Mouse (Mus musculus) forebrain, embryonic 14.5 days (tissue): ENCODE results near the gene Thbs3. TPM values are rescaled to one million over a fixed set of nuclear protein-coding genes. Genes with fewer than 3 reads are reported as not detected.

Experiments
- ATAC-seq: fragments of 200-750 bp; cut with Nextera tagmentation; 2 replicates; pipeline ENCODE4 v1.8.0; 2017; ENCODE audit warnings: mild to moderate bottlenecking, moderate library complexity
- DNase-seq: peaks from one replicate; pipeline ENCODE4 v3.0.0-alpha.2; 2015; ENCODE audit warnings: low spot score
- H3K27ac ChIP-seq: fragments of 300-500 bp; sonication (generic); 2 replicates; pipeline ENCODE4 v1.5.1; 2014; ENCODE audit warnings: low read depth, mild to moderate bottlenecking, control low read depth, low read length, moderate library complexity
- H3K27me3 ChIP-seq: fragments of 300-500 bp; sonication (generic); replicated peaks from 2 replicates; pipeline ENCODE4 v1.6.1; 2014; ENCODE audit warnings: low read length, control low read depth, mixed read lengths; ENCODE audit not compliant: control insufficient read depth, insufficient read depth
- H3K36me3 ChIP-seq: fragments of 300-500 bp; sonication (generic); 2 replicates; pipeline ENCODE4 v1.6.1; 2014; ENCODE audit warnings: low read length, control low read depth; ENCODE audit not compliant: control insufficient read depth, insufficient read depth
- H3K4me1 ChIP-seq: fragments of 300-500 bp; sonication (generic); 2 replicates; pipeline ENCODE4 v1.6.1; 2014; ENCODE audit warnings: antibody characterized with exemption, low read length, control low read depth; ENCODE audit not compliant: control insufficient read depth, insufficient read depth
- H3K4me2 ChIP-seq: fragments of 300-500 bp; sonication (generic); 2 replicates; pipeline ENCODE4 v1.6.1; 2014; ENCODE audit warnings: mild to moderate bottlenecking, control low read depth, low read length
- H3K4me3 ChIP-seq: fragments of 300-500 bp; sonication (generic); 2 replicates; pipeline ENCODE4 v1.5.1; 2014; ENCODE audit warnings: low read depth, low read length, control low read depth
- H3K9ac ChIP-seq: fragments of 300-500 bp; sonication (generic); 2 replicates; pipeline ENCODE4 v1.6.1; 2014; ENCODE audit warnings: mild to moderate bottlenecking, low read length, control low read depth, moderate library complexity
- H3K9me3 ChIP-seq: fragments of 300-500 bp; sonication (generic); replicated peaks from 2 replicates; pipeline ENCODE4 v1.6.1; 2016; ENCODE audit warnings: low read length, control low read depth, mixed read lengths; ENCODE audit not compliant: control insufficient read depth
- WGBS: fragments of 180-500 bp; shearing (Covaris S2); extraction: QIAGEN DNeasy Blood & Tissue Kit; methylation state at CpG from one replicate; pipeline ENCODE4 v1.1.7; 2014; 5-methylcytosine and 5-hydroxymethylcytosine counted together
- polyA plus RNA-seq: library from polyadenylated mRNA; unstranded; fragments of >200 nt; fragmentation: Nextera tagmentation; extraction: Ambion mirVana; gene quantifications from 2 replicates; pipeline ENCODE4 v1.2.1, GENCODE M21; 2014

The Thbs3 gene
- polyA plus RNA-seq, 1 experiment from 2014 or later, result 57.2 TPM

GRCm38 (mm10) chr3:89179056-89179455 is 35.9 kb upstream of the Thbs3 start:
- Histone ChIP-seq H3K4me2 (no peak overlapping the region), H3K36me3 (peaks cover 64% of the 10 kb centered on the region), H3K27me3 (no peaks in the 10 kb centered on the region), H3K4me1 (peaks cover 16% of the 10 kb centered on the region), H3K4me3 (no peak overlapping the region), H3K9me3 (no peaks in the 10 kb centered on the region), H3K9ac (0 out of 2 replicates have a peak overlapping the region, but pooled peaks have one; percentile 17), H3K27ac (no peak overlapping the region)
- WGBS, result 93% methylated on average over 11 of the region's 11 CpGs
- no peak for DNase-seq
- no peak for ATAC-seq

- Histone ChIP-seq H3K4me3 (no peak overlapping the region), H3K27ac (no peak overlapping the region), H3K4me1 (peaks cover 16% of the 10 kb centered on the region), H3K9me3 (no peaks in the 10 kb centered on the region), H3K4me2 (no peak overlapping the region), H3K9ac (no peak overlapping the region), H3K36me3 (peaks cover 38% of the 10 kb centered on the region), H3K27me3 (no peaks in the 10 kb centered on the region)
- ATAC-seq (no peak), DNase-seq (no peak)
- 94% methylated on average over 27 of the region's 27 CpGs for WGBS
These were observed 33.1 kb upstream of the Thbs3 start for GRCm38 (mm10) chr3:89181749-89182500.

- H3K27me3 ChIP-seq, result no peaks in the 10 kb centered on the region
- ATAC-seq (no peak), DNase-seq (no peak)
- peak overlapping the region; percentile 89; the same call in 1 of the 2 replicates for H3K27ac ChIP-seq
- peak overlapping the region; percentile 58 for H3K4me3 ChIP-seq
- peaks cover 16% of the 10 kb centered on the region for H3K4me1 ChIP-seq
- peak overlapping the region; percentile 91 for H3K4me2 ChIP-seq
- peak overlapping the region; percentile 89; the same call in 1 of the 2 replicates for H3K9ac ChIP-seq
- peaks cover 38% of the 10 kb centered on the region for H3K36me3 ChIP-seq
- H3K9me3 ChIP-seq, result no peaks in the 10 kb centered on the region
- 50% methylated on average over 7 of the region's 7 CpGs for WGBS
These were observed 32.4 kb upstream of the Thbs3 start for GRCm38 (mm10) chr3:89182531-89183057.

GRCm38 (mm10) chr3:89183058-89183958 is 31.7 kb upstream of the Thbs3 start, which contains the start of gene Fam189b:
Gene Fam189b, plus strand, starts transcription at chr3:89183143.
- Histone ChIP-seq H3K9ac (peak within 1 kb of the TSS; percentile 89), H3K4me3 (peak within 1 kb of the TSS; percentile 58), H3K36me3 (peaks cover 40% of the 10 kb centered on the region), H3K4me2 (peak within 1 kb of the TSS; percentile 91), H3K27ac (peak within 1 kb of the TSS; percentile 89), H3K9me3 (no peaks in the 10 kb centered on the region), H3K4me1 (peaks cover 10% of the 10 kb centered on the region), H3K27me3 (no peaks in the 10 kb centered on the region)
- WGBS, result 4% methylated on average over 38 of the region's 39 CpGs
- peak; percentile 95 for ATAC-seq
- DNase-seq, result peak; percentile 93

GRCm38 (mm10) chr3:89183959-89184315 is 31.0 kb upstream of the Thbs3 start:
- H3K9me3 ChIP-seq, result no peaks in the 10 kb centered on the region
- DNase-seq, result no peak
- peak overlapping the region; percentile 89 for H3K9ac ChIP-seq
- peak overlapping the region; percentile 58 for H3K4me3 ChIP-seq
- H3K27me3 ChIP-seq, result no peaks in the 10 kb centered on the region
- peaks cover 44% of the 10 kb centered on the region for H3K36me3 ChIP-seq
- 77% methylated on average over 6 of the region's 6 CpGs for WGBS
- peak overlapping the region; percentile 91 for H3K4me2 ChIP-seq
- no peak for ATAC-seq
- H3K27ac ChIP-seq, result no peak overlapping the region
- peaks cover 8% of the 10 kb centered on the region for H3K4me1 ChIP-seq

- no peak overlapping the region for H3K9ac ChIP-seq
- 28% methylated on average over 23 of the region's 23 CpGs for WGBS
These were observed 27.8 kb upstream of the Thbs3 start for GRCm38 (mm10) chr3:89187197-89187596.

GRCm38 (mm10) chr3:89187690-89188477 is 27.1 kb upstream of the Thbs3 start:
- 57% methylated on average over 18 of the region's 18 CpGs for WGBS
- peaks cover 8% of the 10 kb centered on the region; the same call in 1 of the 2 replicates for H3K36me3 ChIP-seq
- no peak overlapping the region for H3K4me2 ChIP-seq
- no peaks in the 10 kb centered on the region for H3K27me3 ChIP-seq
- peaks cover 8% of the 10 kb centered on the region for H3K4me1 ChIP-seq
- no peaks in the 10 kb centered on the region for H3K9me3 ChIP-seq
- no peak overlapping the region for H3K4me3 ChIP-seq
- no peak for DNase-seq
- H3K27ac ChIP-seq, result no peak overlapping the region
- ATAC-seq, result no peak
- H3K9ac ChIP-seq, result no peak overlapping the region

More at GRCm38 (mm10) chr3:89187197-89187596, 27.8 kb upstream of the Thbs3 start:
- Histone ChIP-seq H3K27me3 (no peaks in the 10 kb centered on the region), H3K36me3 (peaks cover 12% of the 10 kb centered on the region), H3K4me2 (no peak overlapping the region), H3K27ac (no peak overlapping the region), H3K4me1 (peaks cover 8% of the 10 kb centered on the region), H3K9me3 (no peaks in the 10 kb centered on the region), H3K4me3 (no peak overlapping the region)
- DNase-seq, result no peak
- no peak for ATAC-seq

- WGBS, result 62% methylated on average over 12 of the region's 12 CpGs
- H3K36me3 ChIP-seq, result peaks cover 8% of the 10 kb centered on the region; the same call in 1 of the 2 replicates
- DNase-seq (no peak), ATAC-seq (no peak)
- peaks cover 6% of the 10 kb centered on the region for H3K4me1 ChIP-seq
- H3K9ac ChIP-seq, result no peak overlapping the region
- H3K4me2 ChIP-seq, result no peak overlapping the region
- H3K9me3 ChIP-seq, result no peaks in the 10 kb centered on the region
- H3K4me3 ChIP-seq, result no peak overlapping the region
- H3K27ac ChIP-seq, result no peak overlapping the region
- no peaks in the 10 kb centered on the region for H3K27me3 ChIP-seq
These were observed 26.5 kb upstream of the Thbs3 start for GRCm38 (mm10) chr3:89188478-89188875.
